Mouse (Mus musculus) liver, postnatal 0 days (tissue): Measurements from ENCODE around the gene Vdac1. TPM values are rescaled to one million over a fixed set of nuclear protein-coding genes. Genes with fewer than 3 reads are reported as not detected.

Experiments used
- ATAC-seq: fragments of 200-750 bp; cut with Nextera tagmentation; 2 replicates; pipeline ENCODE4 v1.8.0; 2017; ENCODE audit warnings: mild to moderate bottlenecking, moderate library complexity
- DNase-seq: peaks from one replicate; pipeline ENCODE4 v3.0.0-alpha.2; 2016
- H3K27ac ChIP-seq: fragments of 300-500 bp; sonication (generic); 2 replicates; pipeline ENCODE4 v1.5.1; 2014; ENCODE audit warnings: antibody characterized with exemption, moderate library complexity, mild to moderate bottlenecking, low read depth
- H3K27me3 ChIP-seq: fragments of 300-500 bp; sonication (generic); 2 replicates; pipeline ENCODE4 v1.6.1; 2014; ENCODE audit warnings: low read length, control low read depth, mixed read lengths; ENCODE audit not compliant: insufficient read depth
- H3K36me3 ChIP-seq: fragments of 300-500 bp; sonication (generic); replicated peaks from 2 replicates; pipeline ENCODE4 v1.6.1; 2014; ENCODE audit warnings: mild to moderate bottlenecking, control low read depth, low read length, moderate library complexity, mixed read lengths; ENCODE audit not compliant: insufficient read depth
- H3K4me1 ChIP-seq: fragments of 300-500 bp; sonication (generic); 2 replicates; pipeline ENCODE4 v1.6.1; 2014; ENCODE audit warnings: antibody characterized with exemption, mild to moderate bottlenecking, control low read depth; ENCODE audit not compliant: insufficient read depth
- H3K4me2 ChIP-seq: fragments of 300-500 bp; sonication (generic); 2 replicates; pipeline ENCODE4 v1.6.1; 2014; ENCODE audit warnings: low read depth, mild to moderate bottlenecking, low read length, moderate library complexity, mixed read lengths
- H3K4me3 ChIP-seq: fragments of 300-500 bp; sonication (generic); 2 replicates; pipeline ENCODE4 v1.5.1; 2014; ENCODE audit warnings: low read depth, low read length
- H3K9ac ChIP-seq: fragments of 300-500 bp; sonication (generic); replicated peaks from 2 replicates; pipeline ENCODE4 v1.6.1; 2014; ENCODE audit warnings: mild to moderate bottlenecking, moderate library complexity
- H3K9me3 ChIP-seq: fragments of 300-500 bp; sonication (generic); 2 replicates; pipeline ENCODE4 v1.6.1; 2016; ENCODE audit warnings: mild to moderate bottlenecking, control low read depth, low read length, mixed read lengths
- CTCF ChIP-seq: sonication (generic); IDR thresholded peaks from 2 replicates; pipeline ENCODE4 v1.5.1; 2016; ENCODE audit warnings: antibody characterized with exemption, low read depth
- EP300 ChIP-seq: IDR thresholded peaks from 2 replicates; pipeline ENCODE4 v1.6.1; 2016; ENCODE audit warnings: antibody characterized with exemption, low read depth, mild to moderate bottlenecking
- WGBS: fragments of 180-500 bp; shearing (Covaris S2); extraction: QIAGEN DNeasy Blood & Tissue Kit; methylation state at CpG from one replicate; pipeline ENCODE4 v1.1.7; 2014; ENCODE audit not compliant: insufficient replicate concordance; 5-methylcytosine and 5-hydroxymethylcytosine counted together
- polyA plus RNA-seq: library from polyadenylated mRNA; unstranded; fragments of >200 nt; fragmentation: Nextera tagmentation; extraction: Ambion mirVana; gene quantifications from 2 replicates; pipeline ENCODE4 v1.2.1, GENCODE M21; 2015

Gene Vdac1
- polyA plus RNA-seq, 1 experiment from 2014 or later = 101 TPM

DNA sequence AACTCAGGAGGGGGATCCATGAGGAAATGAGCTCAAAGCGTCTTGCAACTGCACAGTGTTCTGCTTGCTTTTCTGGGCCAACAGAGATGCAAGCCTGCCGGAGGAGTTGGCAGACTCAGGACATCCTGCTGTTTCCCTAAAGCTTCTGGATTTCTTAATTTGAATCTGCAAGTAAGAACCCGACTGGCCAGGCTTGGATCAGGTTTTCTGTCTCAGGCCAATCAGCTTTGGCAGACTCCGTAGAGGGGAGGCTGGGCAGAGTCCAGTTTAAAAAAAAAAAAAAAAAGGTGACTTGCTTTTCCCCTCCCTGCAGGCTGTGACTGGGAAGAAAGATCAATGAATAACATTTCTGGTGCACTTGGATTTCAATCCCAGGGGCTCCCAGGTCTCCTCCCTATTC lies 2.1 kb upstream of the Vdac1 start:
- WGBS = 46% methylated on average over 4 of the region's 4 CpGs
- Histone ChIP-seq H3K9ac (no peak overlapping the region; the same call in 1 of the 2 replicates), H3K36me3 (no peaks in the 10 kb centered on the region), H3K4me3 (no peak overlapping the region), H3K4me1 (peaks cover 33% of the 10 kb centered on the region), H3K27me3 (no peaks in the 10 kb centered on the region), H3K4me2 (peak overlapping the region; percentile 47), H3K9me3 (no peaks in the 10 kb centered on the region), H3K27ac (0 out of 2 replicates have a peak overlapping the region, but pooled peaks have one; percentile 23)
- DNase-seq (no peak), ATAC-seq (no peak)
- TF ChIP-seq EP300 (peak; percentile 39; the same call in 1 of the 2 replicates), CTCF (no peak)

DNA sequence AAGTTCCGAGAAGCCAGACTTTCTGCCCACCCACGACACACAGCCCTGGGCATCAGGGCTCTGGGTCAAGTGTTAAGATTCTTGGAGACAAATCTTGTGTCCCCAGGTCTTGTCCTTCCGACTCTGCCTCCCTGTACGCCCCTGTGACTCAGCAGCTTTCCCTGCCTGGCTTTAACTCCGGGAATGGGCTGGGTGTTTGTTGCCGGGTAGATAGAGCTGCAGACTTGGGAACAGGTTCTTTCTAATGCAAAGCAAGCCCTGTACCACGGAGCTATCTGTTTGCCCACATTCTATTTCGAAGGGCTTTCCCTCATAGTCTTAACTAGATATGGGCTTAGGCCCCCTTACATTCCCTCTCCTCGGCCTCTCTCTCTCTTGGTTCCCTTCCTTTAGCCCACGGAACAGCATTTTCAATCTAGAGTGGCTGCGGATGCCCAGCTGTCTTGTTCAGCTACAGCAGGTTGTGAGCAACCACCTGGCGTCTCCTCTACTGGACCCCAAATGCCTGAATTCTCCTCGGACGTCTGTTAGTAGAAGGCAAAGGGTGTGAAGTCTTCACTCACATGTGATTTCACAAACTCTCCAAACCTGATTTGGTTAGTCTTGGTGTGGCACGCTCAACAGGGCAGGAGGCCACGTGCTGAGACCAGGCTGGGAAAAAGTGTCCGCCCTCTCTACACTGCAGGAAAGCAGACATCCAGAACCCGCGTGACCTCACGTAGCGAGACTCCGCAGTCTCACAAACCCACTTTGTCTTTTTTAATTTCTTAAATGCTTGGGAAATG lies 782 bp upstream of the Vdac1 start:
- Histone ChIP-seq H3K36me3 (no peaks in the 10 kb centered on the region), H3K4me1 (peaks cover 35% of the 10 kb centered on the region), H3K9ac (peak overlapping the region; percentile 89), H3K4me3 (peak overlapping the region; percentile 76), H3K27ac (peak overlapping the region; percentile 94), H3K27me3 (no peaks in the 10 kb centered on the region), H3K9me3 (no peaks in the 10 kb centered on the region), H3K4me2 (peak overlapping the region; percentile 91)
- DNase-seq = no peak
- TF ChIP-seq CTCF (no peak), EP300 (no peak)
- peak; percentile 46 for ATAC-seq
- WGBS = 14% methylated on average over 22 of the region's 22 CpGs

DNA sequence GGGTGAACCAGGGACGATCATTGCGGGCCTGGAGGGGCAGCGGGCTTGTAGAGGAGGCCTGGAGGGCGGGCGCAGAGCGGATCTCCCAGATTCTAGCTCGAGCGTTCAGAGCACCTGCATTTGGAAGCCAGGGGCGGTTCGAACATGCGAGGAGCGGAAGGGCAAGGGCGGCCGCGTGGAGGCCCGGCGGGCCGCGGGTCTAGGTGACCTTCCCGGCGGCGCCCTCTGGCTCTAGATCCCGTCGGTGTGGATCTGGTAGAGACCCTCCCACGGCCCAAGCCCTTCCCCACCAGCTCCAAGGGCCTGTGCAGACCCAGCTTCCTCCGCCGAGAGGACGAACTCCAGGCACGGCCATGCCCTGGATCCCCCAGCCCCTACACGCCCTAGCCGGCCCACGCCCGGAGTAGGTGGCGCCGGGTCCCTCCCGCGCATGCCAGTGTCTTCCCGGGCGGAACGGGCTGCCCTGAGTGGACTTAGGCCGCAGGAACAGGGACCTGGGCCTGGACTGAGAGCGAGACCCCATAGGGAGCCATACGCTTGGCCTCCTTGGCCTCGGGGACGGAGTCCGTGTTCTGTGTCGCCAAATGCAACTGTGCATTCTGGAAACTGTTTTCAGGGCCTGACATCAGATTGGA lies 744 bp downstream of the Vdac1 start:
- Histone ChIP-seq H3K4me2 (peak overlapping the region; percentile 91), H3K27me3 (no peaks in the 10 kb centered on the region), H3K36me3 (no peaks in the 10 kb centered on the region), H3K4me1 (peaks cover 49% of the 10 kb centered on the region), H3K4me3 (peak overlapping the region; percentile 76), H3K9me3 (no peaks in the 10 kb centered on the region), H3K27ac (peak overlapping the region; percentile 94), H3K9ac (peak overlapping the region; percentile 89)
- peak; percentile 14 for ATAC-seq
- no peak for TF ChIP-seq EP300
- TF ChIP-seq CTCF = no peak
- WGBS = under 1% methylated on average over 47 of the region's 47 CpGs
- DNase-seq = peak; percentile 66

DNA sequence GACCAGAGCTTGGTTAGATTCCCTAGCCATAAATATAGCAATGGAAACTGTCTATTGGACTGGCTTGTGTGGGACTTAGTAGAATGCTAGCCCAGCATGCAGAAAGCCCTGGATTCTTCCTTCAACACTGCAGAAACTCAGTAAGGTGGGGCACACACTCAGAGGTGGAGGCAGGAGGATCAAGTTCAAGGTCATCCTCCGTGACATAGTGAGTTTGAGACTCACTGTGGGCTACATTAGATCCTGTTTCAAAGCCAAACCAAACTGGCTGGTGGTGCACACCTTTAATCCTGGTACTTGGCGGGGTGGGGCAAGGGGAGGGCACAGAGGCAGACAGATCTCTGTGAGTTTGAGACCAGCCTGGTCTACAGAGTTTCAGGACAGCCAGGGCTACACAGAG lies 3.7 kb downstream of the Vdac1 start:
- no peak for DNase-seq
- Histone ChIP-seq H3K36me3 (no peaks in the 10 kb centered on the region), H3K4me1 (peaks cover 62% of the 10 kb centered on the region), H3K27me3 (no peaks in the 10 kb centered on the region), H3K9me3 (no peaks in the 10 kb centered on the region), H3K4me2 (no peak overlapping the region), H3K27ac (no peak overlapping the region), H3K9ac (no peak overlapping the region), H3K4me3 (no peak overlapping the region)
- WGBS = 63% methylated on average over 2 of the region's 2 CpGs
- no peak for ATAC-seq
- TF ChIP-seq EP300 (no peak), CTCF (no peak)

DNA sequence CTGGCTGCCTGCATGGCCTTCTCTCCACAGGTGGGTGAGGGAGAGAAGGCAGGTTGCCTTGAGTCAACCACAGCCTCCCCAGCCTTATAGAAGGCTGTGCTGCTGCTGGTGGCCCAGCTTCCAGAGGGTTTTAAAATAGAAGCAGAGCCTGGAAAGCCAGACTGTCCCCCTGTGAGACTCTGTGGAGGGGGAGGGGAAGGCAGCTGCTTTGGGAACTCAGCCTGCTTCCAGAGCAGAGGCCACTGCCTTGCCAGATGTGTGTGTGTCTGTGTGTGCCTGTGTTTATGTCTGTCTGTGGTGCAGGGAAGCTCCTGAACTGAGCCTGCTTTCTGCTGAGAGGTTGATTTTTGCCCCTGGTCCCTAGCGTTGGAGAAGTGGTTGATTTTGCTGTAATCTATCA lies 4.5 kb downstream of the Vdac1 start:
- Histone ChIP-seq H3K27me3 (no peaks in the 10 kb centered on the region), H3K27ac (peak overlapping the region; percentile 18; the same call in 1 of the 2 replicates), H3K9me3 (no peaks in the 10 kb centered on the region), H3K4me1 (peaks cover 61% of the 10 kb centered on the region), H3K36me3 (no peaks in the 10 kb centered on the region), H3K9ac (no peak overlapping the region), H3K4me2 (no peak overlapping the region), H3K4me3 (no peak overlapping the region)
- TF ChIP-seq CTCF (no peak), EP300 (no peak)
- 37% methylated on average over 1 of the region's 1 CpGs for WGBS
- DNase-seq = no peak
- ATAC-seq = no peak

DNA sequence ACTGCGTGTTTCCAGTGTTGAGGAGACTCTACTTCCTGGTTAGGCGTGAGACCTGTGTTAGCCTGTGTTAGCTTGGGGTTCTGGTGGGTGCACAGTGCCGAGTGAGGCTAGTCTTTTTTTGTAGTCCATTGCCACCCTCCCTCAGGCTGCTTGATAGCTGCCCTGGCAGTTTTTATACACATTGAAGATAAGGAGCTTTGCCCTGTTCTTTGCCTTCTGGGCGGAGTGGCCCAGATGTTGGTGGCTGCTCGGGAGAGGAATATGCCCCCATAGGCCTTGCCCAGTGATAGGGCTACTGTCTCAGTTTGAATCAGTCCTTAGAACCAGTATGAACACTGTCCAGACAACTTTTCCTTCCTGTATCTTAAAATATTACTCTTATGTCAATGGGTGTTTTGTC lies 5.7 kb downstream of the Vdac1 start:
- 0 out of 2 replicates have a peak overlapping the region, but pooled peaks have one; percentile 24 for H3K4me2 ChIP-seq
- no peaks in the 10 kb centered on the region for H3K9me3 ChIP-seq
- no peak overlapping the region for H3K9ac ChIP-seq
- no peaks in the 10 kb centered on the region for H3K36me3 ChIP-seq
- H3K4me3 ChIP-seq = no peak overlapping the region
- H3K27ac ChIP-seq = 0 out of 2 replicates have a peak overlapping the region, but pooled peaks have one; percentile 5
- H3K27me3 ChIP-seq = no peaks in the 10 kb centered on the region
- WGBS = 49% methylated on average over 5 of the region's 5 CpGs
- peaks cover 65% of the 10 kb centered on the region for H3K4me1 ChIP-seq
- TF ChIP-seq CTCF (no peak), EP300 (no peak)
- DNase-seq = no peak
- no peak for ATAC-seq
